Mouse (Mus musculus): ENCODE results near the gene 4933427I04Rik. TPM values are rescaled to one million over a fixed set of nuclear protein-coding genes. Genes with fewer than 3 reads are reported as not detected.

4933427I04Rik gene
- polyA plus RNA-seq, 1 experiment from 2014 or later = not detected

DNA sequence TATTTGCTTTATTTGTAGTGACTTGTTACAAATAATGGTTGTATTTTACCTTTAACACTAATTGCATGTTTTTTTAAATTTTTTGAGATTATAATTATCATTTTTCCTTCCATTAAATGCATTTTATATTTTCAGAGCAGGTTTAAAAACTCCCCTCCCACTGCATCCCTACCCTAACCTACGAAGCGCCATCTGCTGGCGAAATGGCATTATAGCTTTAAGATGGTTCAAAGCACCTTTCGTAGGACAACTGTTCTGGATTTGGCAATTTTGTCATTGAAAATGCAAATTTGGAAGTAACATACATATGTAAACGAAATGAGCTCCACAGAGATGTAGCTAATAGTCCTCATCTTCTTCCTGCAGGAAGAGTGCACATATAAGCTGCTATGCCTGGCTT, 39.2 kb downstream of the 4933427I04Rik start:
- ATAC-seq (ENCODE audit: low FRiP score, low read depth) = no peak

DNA sequence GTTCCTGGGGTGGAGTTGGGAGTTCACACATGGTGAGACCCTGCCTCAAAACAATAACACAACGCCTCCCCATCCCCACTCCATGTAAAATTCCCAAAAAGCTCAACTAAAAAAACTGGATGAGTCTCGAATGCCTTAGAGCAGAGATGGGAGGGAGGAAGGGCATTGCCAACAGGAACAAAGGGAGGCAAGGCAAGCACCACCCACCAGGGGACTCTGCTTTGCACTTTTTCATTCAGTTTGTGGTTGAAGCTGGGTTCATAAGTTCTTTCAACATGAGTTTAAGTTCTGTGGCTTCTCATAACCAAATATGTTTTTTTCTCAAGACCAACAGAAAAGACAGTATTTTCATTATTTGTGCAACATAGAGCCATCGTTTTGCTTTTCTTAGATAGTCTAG, 44.0 kb downstream of the 4933427I04Rik start:
- Histone ChIP-seq H3K4me3 (no peak overlapping the region), H3K27me3 (no peaks in the 10 kb centered on the region), H3K9me3 (no peaks in the 10 kb centered on the region), H3K9ac (replicated peaks) (no peak overlapping the region), H3K4me1 (peaks cover 14% of the 10 kb centered on the region), H3K27ac (replicated peaks) (no peak overlapping the region), H3K4me2 (replicated peaks) (no peak overlapping the region), H3K36me3 (no peaks in the 10 kb centered on the region)
- ATAC-seq (ENCODE audit: low FRiP score, low read depth) = no peak
- WGBS = 85% methylated on average over 3 of the region's 3 CpGs

More for the DNA sequence above, 39.2 kb downstream of the 4933427I04Rik start:
- no peak overlapping the region for H3K4me2 ChIP-seq (replicated peaks)
- no peaks in the 10 kb centered on the region for H3K27me3 ChIP-seq
- no peaks in the 10 kb centered on the region for H3K36me3 ChIP-seq
- no peaks in the 10 kb centered on the region for H3K9me3 ChIP-seq
- H3K27ac ChIP-seq (replicated peaks) = no peak overlapping the region
- H3K4me3 ChIP-seq = no peak overlapping the region
- 13% methylated on average over 5 of the region's 5 CpGs for WGBS
- no peak overlapping the region for H3K9ac ChIP-seq (replicated peaks)
- no peaks in the 10 kb centered on the region for H3K4me1 ChIP-seq

DNA sequence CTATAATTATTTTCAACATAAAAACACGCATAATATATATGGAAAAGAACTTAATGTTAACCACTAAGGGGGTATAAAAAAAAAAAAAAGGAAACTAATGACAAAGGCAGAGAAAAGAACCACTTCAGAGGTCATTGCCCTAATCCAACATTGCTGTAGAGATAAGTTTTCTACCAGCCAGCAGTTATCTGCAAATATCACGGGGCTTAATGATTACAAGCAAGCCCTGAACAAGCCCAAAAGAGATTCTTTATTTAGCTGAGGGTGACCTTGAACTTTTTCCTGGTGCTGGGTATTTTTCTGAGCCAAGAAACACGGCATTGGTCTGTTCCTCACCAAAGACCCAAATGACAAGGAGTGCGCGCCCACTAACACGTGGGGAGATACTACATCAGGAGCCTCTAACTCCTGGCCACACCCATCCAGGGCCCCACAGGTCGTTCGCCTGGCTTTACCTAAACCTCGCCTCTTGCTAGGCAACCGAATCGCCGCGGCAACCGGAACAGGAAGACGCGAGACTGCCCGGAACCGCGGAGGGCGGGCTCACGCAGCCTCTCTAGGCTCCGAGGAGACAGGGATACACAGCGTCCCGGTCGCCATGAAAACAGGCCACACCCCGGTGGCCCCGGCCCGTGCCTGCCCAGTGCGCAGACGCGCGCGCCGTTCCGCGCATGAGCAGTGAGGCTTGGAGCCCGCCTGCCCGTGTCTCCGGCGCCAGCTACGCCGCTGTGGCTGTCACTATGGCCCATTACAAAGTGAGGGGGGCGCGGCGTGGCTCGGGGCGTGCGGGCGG, 45.0 kb downstream of the 4933427I04Rik start, which contains the start of gene Mycbp:
Mycbp (plus strand) TSS at position 500 of the 793 bp plus-strand sequence.
- peak; percentile 100 for ATAC-seq (ENCODE audit: low FRiP score, low read depth)
- Histone ChIP-seq H3K27me3 (no peaks in the 10 kb centered on the region), H3K36me3 (no peaks in the 10 kb centered on the region; the same call in 1 of the 2 replicates), H3K27ac (replicated peaks) (peak within 1 kb of the TSS; percentile 73), H3K9me3 (no peaks in the 10 kb centered on the region), H3K4me2 (replicated peaks) (peak within 1 kb of the TSS; percentile 96), H3K4me3 (peak within 1 kb of the TSS; percentile 83), H3K9ac (replicated peaks) (peak within 1 kb of the TSS; percentile 86), H3K4me1 (peaks cover 14% of the 10 kb centered on the region)
- WGBS = 1% methylated on average over 46 of the region's 49 CpGs

DNA sequence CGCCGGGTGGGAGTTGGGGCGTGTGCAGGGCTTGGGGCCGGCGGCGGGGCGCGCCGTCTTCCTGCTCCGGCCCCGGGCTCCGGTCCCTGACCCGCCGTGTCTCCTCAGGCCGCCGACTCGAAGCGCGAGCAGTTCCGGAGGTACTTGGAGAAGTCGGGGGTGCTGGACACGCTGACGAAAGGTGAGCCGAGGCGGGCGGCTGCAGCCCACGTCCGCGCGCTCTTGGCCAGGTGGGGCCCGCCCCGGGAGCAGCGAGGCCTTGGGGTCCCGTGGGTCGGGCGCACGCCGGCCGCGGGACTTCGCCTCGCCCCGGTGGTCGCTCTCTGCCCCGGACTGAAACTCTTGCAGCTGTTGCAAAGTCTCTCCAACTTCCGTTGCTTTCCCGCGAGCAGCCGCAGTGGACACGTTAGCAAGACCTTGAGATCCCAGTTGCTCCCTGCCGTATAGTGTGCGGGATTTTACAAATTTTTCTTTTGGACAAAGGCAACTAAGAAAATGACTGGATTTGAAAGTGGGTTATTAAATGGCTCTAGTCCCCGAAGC, 45.7 kb downstream of the 4933427I04Rik start:
- H3K4me3 ChIP-seq = peak overlapping the region; percentile 83
- no peaks in the 10 kb centered on the region; the same call in 1 of the 2 replicates for H3K36me3 ChIP-seq
- under 1% methylated on average over 48 of the region's 53 CpGs for WGBS
- no peaks in the 10 kb centered on the region for H3K27me3 ChIP-seq
- peak overlapping the region; percentile 73 for H3K27ac ChIP-seq (replicated peaks)
- H3K9me3 ChIP-seq = no peaks in the 10 kb centered on the region
- H3K9ac ChIP-seq (replicated peaks) = peak overlapping the region; percentile 86
- H3K4me2 ChIP-seq (replicated peaks) = peak overlapping the region; percentile 96
- H3K4me1 ChIP-seq = peaks cover 14% of the 10 kb centered on the region
- ATAC-seq (ENCODE audit: low FRiP score, low read depth) = no peak; the same call in 1 of the 2 replicates

DNA sequence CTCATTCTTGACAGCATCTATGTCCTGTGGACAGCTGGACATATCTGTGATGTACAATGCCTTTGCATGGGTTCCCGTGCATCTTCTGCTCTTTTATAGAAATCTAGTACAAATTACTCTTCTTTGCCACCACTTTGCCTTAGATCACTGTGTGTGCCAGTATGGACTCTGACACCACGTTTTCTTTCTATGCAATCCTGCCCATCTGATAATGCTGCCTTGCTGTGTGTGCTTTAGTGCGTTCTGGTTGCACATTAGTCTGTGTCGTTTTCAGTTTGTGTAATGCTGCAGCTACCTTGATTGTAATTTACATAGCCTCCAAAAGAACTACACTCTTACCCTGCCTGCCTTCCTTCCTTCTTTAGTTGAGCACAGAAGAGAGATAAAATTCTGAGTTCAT, 52.0 kb downstream of the 4933427I04Rik start:
- H3K4me3 ChIP-seq = no peak overlapping the region

DNA sequence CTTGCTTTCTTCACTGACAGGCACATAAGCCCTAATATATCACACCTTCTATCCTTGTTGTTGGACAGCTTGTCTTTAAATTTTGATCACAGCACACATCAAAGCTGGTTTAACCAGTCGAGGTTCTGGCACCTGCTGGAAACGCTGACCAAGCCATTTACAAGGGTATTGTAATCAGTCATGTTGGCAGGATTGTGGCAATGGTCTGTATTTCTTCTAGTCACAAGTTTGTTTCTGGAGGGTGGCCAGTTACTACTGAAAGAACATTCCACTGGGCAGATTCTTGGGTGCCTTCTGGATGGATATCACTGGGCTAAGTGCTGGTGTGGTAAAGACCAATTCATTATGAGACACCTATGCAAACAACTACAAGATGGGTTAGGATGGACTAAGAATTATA, 53.0 kb downstream of the 4933427I04Rik start:
- Histone ChIP-seq H3K4me1 (peaks cover 11% of the 10 kb centered on the region), H3K27ac (replicated peaks) (no peak overlapping the region), H3K9ac (replicated peaks) (no peak overlapping the region), H3K36me3 (peaks cover 22% of the 10 kb centered on the region), H3K4me2 (replicated peaks) (no peak overlapping the region), H3K27me3 (no peaks in the 10 kb centered on the region), H3K9me3 (no peaks in the 10 kb centered on the region), H3K4me3 (no peak overlapping the region)
- WGBS = 89% methylated on average over 2 of the region's 2 CpGs
- no peak for ATAC-seq (ENCODE audit: low FRiP score, low read depth)

More for the DNA sequence above, 52.0 kb downstream of the 4933427I04Rik start:
- peaks cover 12% of the 10 kb centered on the region for H3K4me1 ChIP-seq
- H3K27me3 ChIP-seq = no peaks in the 10 kb centered on the region
- no peak overlapping the region for H3K9ac ChIP-seq (replicated peaks)
- no peaks in the 10 kb centered on the region for H3K9me3 ChIP-seq
- peaks cover 22% of the 10 kb centered on the region for H3K36me3 ChIP-seq
- H3K27ac ChIP-seq (replicated peaks) = no peak overlapping the region
- no peak for ATAC-seq (ENCODE audit: low FRiP score, low read depth)
- H3K4me2 ChIP-seq (replicated peaks) = no peak overlapping the region
- 93% methylated on average over 4 of the region's 4 CpGs for WGBS

Other genes starting within 250 kb of the 4933427I04Rik start
- gene Macf1, start 175.3 kb upstream of the 4933427I04Rik start, polyA plus RNA-seq (2016; fragmentation: Nextera tagmentation; extraction: Ambion mirVana) = 78.3 and 79.3 TPM in 2 replicates
- 318 and 329 TPM in 2 replicates for gene Ndufs5, start 141.5 kb upstream of the 4933427I04Rik start, polyA plus RNA-seq (2016; fragmentation: Nextera tagmentation; extraction: Ambion mirVana)
- 102 and 103 TPM in 2 replicates for gene Akirin1, start 109.3 kb upstream of the 4933427I04Rik start, polyA plus RNA-seq (2016; fragmentation: Nextera tagmentation; extraction: Ambion mirVana)
- 0.47 and 1.2 TPM in 2 replicates for gene Rhbdl2, start 71.8 kb upstream of the 4933427I04Rik start, polyA plus RNA-seq (2016; fragmentation: Nextera tagmentation; extraction: Ambion mirVana)
- 49.9 and 51.5 TPM in 2 replicates for gene Mycbp, start 45.2 kb downstream of the 4933427I04Rik start, polyA plus RNA-seq (2016; fragmentation: Nextera tagmentation; extraction: Ambion mirVana)
- gene Rragc, start 57.8 kb downstream of the 4933427I04Rik start, polyA plus RNA-seq (2016; fragmentation: Nextera tagmentation; extraction: Ambion mirVana) = 59.5 and 59.6 TPM in 2 replicates
- not detected in 2 replicates for gene 4930535I16Rik, start 58.3 kb downstream of the 4933427I04Rik start, polyA plus RNA-seq (2016; fragmentation: Nextera tagmentation; extraction: Ambion mirVana)

Measured in midbrain, embryonic 12.5 days (tissue).